Mouse (Mus musculus): ENCODE data around the gene Tbc1d22a. TPM values are rescaled to one million over a fixed set of nuclear protein-coding genes. Genes with fewer than 3 reads are reported as not detected.
"Not testable (repeated sequence)": the region's sequence is repeated elsewhere in the genome, so short reads cannot be mapped to it uniquely, and the experiment has no call there.

The Tbc1d22a gene
- polyA plus RNA-seq, 1 experiment from 2014 or later: 12.5 TPM

GRCm38 (mm10) chr15:86180427-86180826, 33.8 kb upstream of the Tbc1d22a start:
- Histone ChIP-seq H3K4me2 (ENCODE audit: low read depth, low read length) (no peak overlapping the region), H3K9me3 (ENCODE audit: control insufficient read depth, low read length) (no peaks in the 10 kb centered on the region), H3K9ac (ENCODE audit: low read depth, low read length) (no peak overlapping the region), H3K36me3 (ENCODE audit: control insufficient read depth, insufficient read depth, low read length) (no peaks in the 10 kb centered on the region), H3K4me3 (ENCODE audit: low read length) (no peak overlapping the region), H3K27ac (ENCODE audit: low read length) (no peak overlapping the region), H3K27me3 (replicated peaks; ENCODE audit: control insufficient read depth, insufficient read depth, low read length) (no peaks in the 10 kb centered on the region), H3K4me1 (ENCODE audit: control insufficient read depth, insufficient read depth, low read length) (peaks cover 23% of the 10 kb centered on the region)
- no peak for ATAC-seq
- 66% methylated on average over 4 of the region's 4 CpGs for WGBS

- not testable (repeated sequence) for H3K9me3 ChIP-seq (ENCODE audit: control insufficient read depth, low read length); H3K36me3 ChIP-seq (ENCODE audit: control insufficient read depth, insufficient read depth, low read length); H3K4me2 ChIP-seq (ENCODE audit: low read depth, low read length); H3K4me3 ChIP-seq (ENCODE audit: low read length); ATAC-seq; H3K27ac ChIP-seq (ENCODE audit: low read length); H3K27me3 ChIP-seq (replicated peaks; ENCODE audit: control insufficient read depth, insufficient read depth, low read length); H3K9ac ChIP-seq (ENCODE audit: low read depth, low read length)
- 89% methylated on average over 3 of the region's 3 CpGs for WGBS
- H3K4me1 ChIP-seq (ENCODE audit: control insufficient read depth, insufficient read depth, low read length): peaks cover 27% of the 10 kb centered on the region
Observed at GRCm38 (mm10) chr15:86181321-86181720, 32.9 kb upstream of the Tbc1d22a start.

GRCm38 (mm10) chr15:86181941-86182439, 32.3 kb upstream of the Tbc1d22a start:
- H3K4me3 ChIP-seq (ENCODE audit: low read length): no peak overlapping the region
- H3K27me3 ChIP-seq (replicated peaks; ENCODE audit: control insufficient read depth, insufficient read depth, low read length): no peaks in the 10 kb centered on the region
- 34% methylated on average over 11 of the region's 11 CpGs for WGBS
- H3K4me2 ChIP-seq (ENCODE audit: low read depth, low read length): peak overlapping the region; percentile 11
- no peak overlapping the region; the same call in 1 of the 2 replicates for H3K9ac ChIP-seq (ENCODE audit: low read depth, low read length)
- ATAC-seq: peak; percentile 34; the same call in 1 of the 2 replicates
- H3K4me1 ChIP-seq (ENCODE audit: control insufficient read depth, insufficient read depth, low read length): peaks cover 27% of the 10 kb centered on the region
- H3K9me3 ChIP-seq (ENCODE audit: control insufficient read depth, low read length): no peaks in the 10 kb centered on the region
- peak overlapping the region; percentile 49 for H3K27ac ChIP-seq (ENCODE audit: low read length)
- H3K36me3 ChIP-seq (ENCODE audit: control insufficient read depth, insufficient read depth, low read length): no peaks in the 10 kb centered on the region

- Histone ChIP-seq H3K4me3 (ENCODE audit: low read length) (no peak overlapping the region), H3K9ac (ENCODE audit: low read depth, low read length) (no peak overlapping the region), H3K4me1 (ENCODE audit: control insufficient read depth, insufficient read depth, low read length) (peaks cover 27% of the 10 kb centered on the region), H3K4me2 (ENCODE audit: low read depth, low read length) (peak overlapping the region; percentile 11), H3K27me3 (replicated peaks; ENCODE audit: control insufficient read depth, insufficient read depth, low read length) (no peaks in the 10 kb centered on the region), H3K36me3 (ENCODE audit: control insufficient read depth, insufficient read depth, low read length) (no peaks in the 10 kb centered on the region), H3K9me3 (ENCODE audit: control insufficient read depth, low read length) (no peaks in the 10 kb centered on the region), H3K27ac (ENCODE audit: low read length) (peak overlapping the region; percentile 49)
- 54% methylated on average over 13 of the region's 13 CpGs for WGBS
- ATAC-seq: no peak
Observed at GRCm38 (mm10) chr15:86182646-86183045, 31.6 kb upstream of the Tbc1d22a start.

GRCm38 (mm10) chr15:86183484-86183883, 30.8 kb upstream of the Tbc1d22a start:
- Histone ChIP-seq H3K9me3 (ENCODE audit: control insufficient read depth, low read length) (no peaks in the 10 kb centered on the region), H3K4me1 (ENCODE audit: control insufficient read depth, insufficient read depth, low read length) (peaks cover 29% of the 10 kb centered on the region), H3K36me3 (ENCODE audit: control insufficient read depth, insufficient read depth, low read length) (no peaks in the 10 kb centered on the region), H3K27me3 (replicated peaks; ENCODE audit: control insufficient read depth, insufficient read depth, low read length) (no peaks in the 10 kb centered on the region), H3K27ac (ENCODE audit: low read length) (no peak overlapping the region), H3K4me3 (ENCODE audit: low read length) (no peak overlapping the region), H3K9ac (ENCODE audit: low read depth, low read length) (no peak overlapping the region), H3K4me2 (ENCODE audit: low read depth, low read length) (no peak overlapping the region)
- 95% methylated on average over 8 of the region's 8 CpGs for WGBS
- ATAC-seq: no peak

- H3K36me3 ChIP-seq (ENCODE audit: control insufficient read depth, insufficient read depth, low read length): no peaks in the 10 kb centered on the region
- H3K27ac ChIP-seq (ENCODE audit: low read length): no peak overlapping the region
- H3K27me3 ChIP-seq (replicated peaks; ENCODE audit: control insufficient read depth, insufficient read depth, low read length): no peaks in the 10 kb centered on the region
- H3K4me1 ChIP-seq (ENCODE audit: control insufficient read depth, insufficient read depth, low read length): peaks cover 34% of the 10 kb centered on the region
- no peak overlapping the region for H3K9ac ChIP-seq (ENCODE audit: low read depth, low read length)
- 64% methylated on average over 5 of the region's 5 CpGs for WGBS
- H3K9me3 ChIP-seq (ENCODE audit: control insufficient read depth, low read length): no peaks in the 10 kb centered on the region
- peak overlapping the region; percentile 90; the same call in 1 of the 2 replicates for H3K4me2 ChIP-seq (ENCODE audit: low read depth, low read length)
- no peak for ATAC-seq
- peak overlapping the region; percentile 87 for H3K4me3 ChIP-seq (ENCODE audit: low read length)
Observed at GRCm38 (mm10) chr15:86184071-86184470, 30.2 kb upstream of the Tbc1d22a start.

- Histone ChIP-seq H3K27ac (ENCODE audit: low read length) (peak overlapping the region; percentile 80), H3K27me3 (replicated peaks; ENCODE audit: control insufficient read depth, insufficient read depth, low read length) (no peaks in the 10 kb centered on the region), H3K9me3 (ENCODE audit: control insufficient read depth, low read length) (no peaks in the 10 kb centered on the region), H3K36me3 (ENCODE audit: control insufficient read depth, insufficient read depth, low read length) (no peaks in the 10 kb centered on the region), H3K4me1 (ENCODE audit: control insufficient read depth, insufficient read depth, low read length) (peaks cover 38% of the 10 kb centered on the region), H3K4me2 (ENCODE audit: low read depth, low read length) (peak overlapping the region; percentile 90), H3K4me3 (ENCODE audit: low read length) (peak overlapping the region; percentile 87), H3K9ac (ENCODE audit: low read depth, low read length) (peak overlapping the region; percentile 89)
- ATAC-seq: peak; percentile 55
- under 1% methylated on average over 63 of the region's 70 CpGs for WGBS
Observed at GRCm38 (mm10) chr15:86184851-86185688, 29.2 kb upstream of the Tbc1d22a start.

- peak; percentile 51 for ATAC-seq
Observed at GRCm38 (mm10) chr15:86185689-86186569, 28.3 kb upstream of the Tbc1d22a start, which contains the start of gene Cerk. Cerk (minus strand) TSS chr15:86186141.

GRCm38 (mm10) chr15:86186686-86187085, 27.6 kb upstream of the Tbc1d22a start:
- H3K27me3 ChIP-seq (replicated peaks; ENCODE audit: control insufficient read depth, insufficient read depth, low read length): no peaks in the 10 kb centered on the region
- H3K9ac ChIP-seq (ENCODE audit: low read depth, low read length): no peak overlapping the region
- peaks cover 37% of the 10 kb centered on the region for H3K4me1 ChIP-seq (ENCODE audit: control insufficient read depth, insufficient read depth, low read length)
- no peak overlapping the region for H3K4me2 ChIP-seq (ENCODE audit: low read depth, low read length)
- ATAC-seq: no peak
- no peak overlapping the region for H3K27ac ChIP-seq (ENCODE audit: low read length)
- H3K4me3 ChIP-seq (ENCODE audit: low read length): no peak overlapping the region
- WGBS: 61% methylated on average over 3 of the region's 3 CpGs
- no peaks in the 10 kb centered on the region for H3K9me3 ChIP-seq (ENCODE audit: control insufficient read depth, low read length)
- H3K36me3 ChIP-seq (ENCODE audit: control insufficient read depth, insufficient read depth, low read length): no peaks in the 10 kb centered on the region

More at GRCm38 (mm10) chr15:86185689-86186569, 28.3 kb upstream of the Tbc1d22a start, which contains the start of gene Cerk:
- Histone ChIP-seq H3K9me3 (ENCODE audit: control insufficient read depth, low read length) (no peaks in the 10 kb centered on the region), H3K27me3 (replicated peaks; ENCODE audit: control insufficient read depth, insufficient read depth, low read length) (no peaks in the 10 kb centered on the region), H3K4me2 (ENCODE audit: low read depth, low read length) (peak within 1 kb of the TSS; percentile 90), H3K4me3 (ENCODE audit: low read length) (peak within 1 kb of the TSS; percentile 87), H3K27ac (ENCODE audit: low read length) (peak within 1 kb of the TSS; percentile 80), H3K9ac (ENCODE audit: low read depth, low read length) (peak within 1 kb of the TSS; percentile 89), H3K36me3 (ENCODE audit: control insufficient read depth, insufficient read depth, low read length) (no peaks in the 10 kb centered on the region), H3K4me1 (ENCODE audit: control insufficient read depth, insufficient read depth, low read length) (peaks cover 38% of the 10 kb centered on the region)
- 3% methylated on average over 42 of the region's 43 CpGs for WGBS
